Mouse (Mus musculus) thymus, postnatal 4 days (tissue): ENCODE measurements around the gene Mfrp.

Experiments used
- DNase-seq: peaks from one replicate; pipeline ENCODE4 v3.0.0; 2021

Mfrp gene

GRCm38 (mm10) chr9:44101490-44101889 lies at the start of gene Mfrp:
Mfrp (plus strand) TSS chr9:44101729.
- no peak for DNase-seq

GRCm38 (mm10) chr9:44052855-44053254 lies 48.7 kb upstream of the Mfrp start:
- peak; percentile 56 for DNase-seq

GRCm38 (mm10) chr9:44053936-44054335 lies 47.6 kb upstream of the Mfrp start:
- DNase-seq = no peak

GRCm38 (mm10) chr9:44058606-44059005 lies 42.9 kb upstream of the Mfrp start:
- no peak for DNase-seq

DNA sequence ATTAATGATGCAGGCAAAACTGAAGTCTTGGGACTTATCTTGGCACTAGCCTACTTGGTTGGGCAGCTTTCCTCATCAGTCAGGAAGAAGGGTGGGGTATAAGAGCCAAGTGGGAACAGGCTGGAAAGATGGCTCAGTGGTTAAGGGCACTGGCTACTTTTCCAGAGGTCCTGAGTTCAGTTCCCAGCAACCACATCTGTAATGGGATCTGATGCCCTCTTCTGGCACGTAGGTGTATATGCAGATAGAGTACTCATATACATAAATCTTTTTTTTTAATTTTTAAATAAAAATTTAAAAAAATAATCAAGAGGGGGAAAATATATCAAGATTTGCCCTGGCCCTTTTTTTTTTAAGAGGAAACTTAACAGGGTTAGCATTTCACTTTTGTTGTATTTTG lies 36.4 kb upstream of the Mfrp start:
- no peak for DNase-seq

DNA sequence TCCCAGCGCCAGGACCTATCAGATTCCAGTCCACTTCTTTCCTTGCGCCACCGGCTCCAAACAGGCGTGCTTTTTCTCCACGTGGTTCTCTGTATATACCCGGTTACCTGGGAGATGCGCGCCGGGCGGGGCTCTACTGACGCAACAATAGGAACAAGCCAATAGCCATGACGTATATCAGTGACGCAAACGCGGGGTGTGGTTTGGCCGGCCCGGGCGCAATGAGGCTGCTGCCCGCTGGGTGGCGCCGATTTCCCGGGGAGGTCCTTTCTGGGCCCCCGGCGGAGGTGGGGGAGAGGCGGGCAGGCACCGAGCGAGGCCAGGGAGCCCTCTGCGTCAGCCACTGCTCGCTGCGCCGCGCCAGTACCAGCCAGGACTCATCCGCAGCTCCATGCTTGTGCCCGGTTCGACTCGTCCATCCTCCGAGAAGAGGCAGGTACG lies 34.7 kb upstream of the Mfrp start, which contains the start of gene Usp2:
TSS of gene Usp2 (plus strand) at position 237 of the 441 bp plus-strand sequence.
- DNase-seq = peak; percentile 100

- peak; percentile 75 for DNase-seq
Observed at GRCm38 (mm10) chr9:44067241-44067959, 34.1 kb upstream of the Mfrp start.

GRCm38 (mm10) chr9:44067960-44068330 lies 33.6 kb upstream of the Mfrp start:
- DNase-seq = no peak

DNA sequence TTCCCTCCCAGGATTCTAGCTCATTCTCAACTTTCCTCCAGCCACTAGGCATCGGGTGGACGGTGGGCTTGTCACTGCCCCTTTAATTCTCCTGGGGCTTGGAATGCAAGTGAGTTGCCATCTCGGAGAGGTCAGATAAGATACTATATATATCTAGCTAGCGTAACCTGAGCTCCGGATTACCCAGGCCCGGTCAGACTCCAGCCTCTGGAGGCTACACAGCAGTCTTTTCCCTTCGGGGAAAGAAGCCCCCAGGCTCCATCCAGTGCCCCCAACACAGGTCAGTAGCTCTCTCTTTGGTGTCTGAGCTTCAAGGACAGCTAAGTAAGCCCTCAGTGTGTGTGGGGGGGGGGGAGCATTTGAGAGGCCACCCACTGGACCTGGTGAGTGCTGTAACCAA lies 32.3 kb upstream of the Mfrp start:
- DNase-seq = no peak

DNA sequence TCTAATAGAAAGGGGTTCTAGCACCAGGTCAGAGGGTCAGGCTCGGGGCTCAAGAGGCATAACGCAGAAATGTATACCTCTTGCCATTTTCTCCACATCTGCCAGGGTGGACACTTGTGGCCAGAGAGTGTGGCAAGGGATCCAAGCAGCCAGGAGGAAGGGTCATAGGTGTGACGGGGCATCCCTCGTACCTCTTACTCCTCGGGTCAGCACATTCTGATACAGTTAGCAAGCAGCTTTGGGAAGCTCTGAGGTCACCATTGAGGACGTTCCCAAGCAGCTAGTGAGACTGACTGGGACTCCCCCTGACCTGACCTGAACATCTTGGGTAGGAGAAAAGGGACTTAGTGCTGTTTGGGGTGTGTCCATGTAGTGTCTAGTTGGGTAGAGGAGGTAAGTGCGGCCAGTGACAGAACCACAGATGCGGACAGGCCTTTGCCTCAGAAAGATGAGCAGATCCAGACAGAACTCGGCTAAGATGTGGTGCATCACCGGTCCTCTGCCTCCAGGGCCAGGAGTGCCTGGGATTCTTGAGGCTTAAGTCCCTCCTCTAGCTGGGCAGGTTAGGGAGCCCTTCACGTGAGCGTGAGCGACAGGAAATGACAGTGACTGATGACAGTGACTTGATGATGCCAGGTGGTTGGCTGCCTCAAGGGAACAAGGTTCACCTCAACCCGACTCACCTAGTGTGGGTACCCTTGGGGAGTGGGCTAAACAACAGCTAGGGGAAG lies 31.3 kb upstream of the Mfrp start:
- no peak for DNase-seq

DNA sequence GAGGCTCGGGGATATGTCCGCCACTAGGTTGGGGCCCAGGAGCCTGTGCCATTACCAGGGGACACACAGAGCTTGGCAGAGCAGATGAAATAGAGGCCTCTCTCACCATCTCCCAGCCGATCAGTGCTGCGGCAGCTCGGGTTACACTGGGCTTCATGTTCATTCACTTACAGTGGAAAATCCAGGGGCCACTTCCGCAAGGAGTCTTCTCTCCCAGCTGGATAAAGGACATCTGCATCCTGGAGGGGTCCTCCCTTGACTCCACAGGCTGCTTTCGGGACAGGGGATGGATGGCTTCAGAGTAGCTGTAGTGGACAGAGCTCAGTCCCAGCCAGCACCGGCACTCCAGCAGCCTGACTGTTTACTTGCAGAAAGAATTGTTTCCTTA lies 30.7 kb upstream of the Mfrp start:
- DNase-seq = no peak

DNA sequence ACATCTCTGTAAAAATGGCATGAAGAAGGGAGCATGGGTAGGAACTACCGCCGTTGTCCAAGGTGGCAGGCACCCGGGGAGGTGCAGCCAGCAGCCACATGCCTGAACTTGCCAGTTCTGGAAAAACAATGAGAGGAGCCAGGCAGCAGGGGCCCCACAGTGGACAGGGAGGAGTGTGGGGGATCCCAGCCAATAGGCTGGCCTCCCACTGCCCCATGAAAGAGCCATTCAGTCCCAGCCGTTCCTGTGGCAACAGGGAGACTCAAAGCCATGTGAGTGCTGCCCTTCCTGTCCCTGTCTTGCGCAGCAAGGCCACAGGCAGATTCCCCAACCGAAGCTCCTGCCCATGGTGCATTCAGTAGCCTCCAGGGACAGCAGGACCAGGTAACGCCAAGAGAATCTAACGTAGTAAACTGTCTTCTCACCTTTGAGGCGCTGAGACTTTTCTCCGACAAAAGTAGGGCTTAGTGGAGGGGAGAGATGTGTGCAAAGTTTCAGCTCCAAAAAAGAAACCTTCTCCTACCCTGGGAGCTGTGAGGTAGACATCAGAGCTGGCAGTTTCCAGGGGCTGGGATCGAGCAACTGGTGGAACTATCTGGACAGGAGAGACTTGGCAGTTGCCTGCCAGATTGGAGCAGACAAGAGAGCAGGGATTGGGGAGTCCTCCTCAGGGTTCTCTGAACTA lies 29.5 kb upstream of the Mfrp start:
- DNase-seq = no peak

GRCm38 (mm10) chr9:44072599-44072915 lies 29.0 kb upstream of the Mfrp start:
- DNase-seq = no peak

GRCm38 (mm10) chr9:44073115-44073514 lies 28.4 kb upstream of the Mfrp start:
- DNase-seq = no peak

DNA sequence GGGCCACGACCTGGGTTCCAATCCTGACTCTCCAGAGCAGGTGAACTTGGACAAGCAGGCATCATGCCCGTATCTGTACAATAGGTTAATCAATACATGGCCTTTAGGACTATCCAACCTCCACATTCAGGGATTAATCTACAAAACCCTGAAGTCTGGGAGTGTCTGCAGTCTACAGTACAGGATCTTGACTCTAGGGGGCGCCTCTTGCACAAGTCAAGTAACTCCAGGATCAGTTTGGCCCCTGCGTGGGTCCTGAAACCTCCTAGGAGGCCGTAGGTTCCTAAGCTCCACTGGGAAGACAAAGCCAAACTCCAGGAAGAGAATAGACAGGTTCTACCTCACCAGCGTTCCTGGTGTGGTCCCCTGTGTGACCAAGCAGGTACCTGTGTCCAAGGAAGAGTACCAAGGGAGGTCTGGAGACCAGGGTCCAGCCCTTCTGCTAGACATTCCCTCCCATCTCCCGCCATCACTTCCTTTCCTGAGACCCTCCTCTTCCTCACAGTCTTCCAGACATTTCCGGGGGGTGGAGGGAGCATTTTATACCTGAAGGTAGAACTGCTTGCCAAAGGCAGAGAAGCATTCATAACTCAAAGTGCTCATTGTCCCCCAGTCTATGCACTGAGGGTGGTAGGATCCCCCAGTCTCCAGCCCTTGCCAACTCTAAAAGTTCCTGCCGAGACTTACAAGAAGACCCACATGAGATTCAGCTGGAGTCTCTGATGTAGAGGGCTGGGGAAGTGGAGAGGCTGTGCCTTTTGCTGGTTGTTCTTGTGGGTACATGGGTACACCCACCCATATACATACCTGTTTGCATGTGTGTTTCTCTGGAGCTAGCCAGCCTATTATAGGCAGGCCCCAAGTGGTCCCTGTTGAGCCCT lies 26.9 kb upstream of the Mfrp start:
- peak; percentile 76 for DNase-seq

GRCm38 (mm10) chr9:44075276-44075995 lies 26.1 kb upstream of the Mfrp start:
- DNase-seq = no peak

GRCm38 (mm10) chr9:44075996-44076763 lies 25.3 kb upstream of the Mfrp start:
- no peak for DNase-seq

- peak; percentile 69 for DNase-seq
Observed at GRCm38 (mm10) chr9:44076764-44077120, 24.8 kb upstream of the Mfrp start.

GRCm38 (mm10) chr9:44077266-44077910 lies 24.1 kb upstream of the Mfrp start:
- DNase-seq = no peak

DNA sequence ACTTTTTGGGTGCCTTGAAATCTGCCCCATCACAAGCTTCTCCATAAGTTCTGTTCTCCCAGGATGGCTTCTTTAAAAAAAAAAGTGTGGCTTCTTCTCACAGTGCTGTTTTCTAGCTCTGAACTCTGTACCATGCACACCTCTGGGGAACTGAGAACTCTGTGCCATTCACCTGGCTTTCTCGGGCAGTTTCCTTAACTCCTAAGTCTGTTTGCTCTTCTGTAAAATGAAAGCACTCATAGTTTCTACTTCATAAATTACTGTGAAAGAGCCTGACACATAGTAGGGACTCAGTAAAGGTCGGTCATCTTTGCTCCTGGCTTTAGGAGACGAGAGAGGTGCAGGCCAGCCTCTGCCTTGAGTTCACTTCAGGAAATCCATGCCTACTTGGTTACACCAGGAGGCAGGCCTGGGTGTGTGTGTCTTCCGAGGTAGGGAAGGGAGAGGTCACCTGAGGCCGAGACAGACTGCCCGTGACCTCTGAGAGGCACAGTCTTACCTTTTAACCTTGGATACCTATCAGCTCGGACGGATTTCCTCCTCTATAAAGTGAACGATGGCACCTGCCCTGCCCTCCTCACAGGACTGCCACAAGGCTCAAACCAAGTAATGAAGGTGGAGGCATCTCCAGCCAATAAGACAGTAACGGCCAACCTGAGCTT lies 23.3 kb upstream of the Mfrp start:
- DNase-seq = no peak
